Mouse (Mus musculus): ENCODE measurements around the gene Gzmd. TPM values are rescaled to one million over a fixed set of nuclear protein-coding genes. Genes with fewer than 3 reads are reported as not detected.

Gzmd gene
- polyA plus RNA-seq, 1 experiment = 0.12 TPM

GRCm38 (mm10) chr14:56105447-56106180 is 26.8 kb downstream of the Gzmd start:
- H3K36me3 ChIP-seq (ENCODE audit: control insufficient read depth, insufficient read depth) = no peaks in the 10 kb centered on the region
- peaks cover 4% of the 10 kb centered on the region for H3K27me3 ChIP-seq (ENCODE audit: control insufficient read depth, insufficient read depth, insufficient read length)
- no peak overlapping the region for H3K4me3 ChIP-seq (ENCODE audit: insufficient read depth, poor library complexity, severe bottlenecking)
- no peaks in the 10 kb centered on the region for H3K79me3 ChIP-seq (ENCODE audit: low read depth)
- no peaks in the 10 kb centered on the region for H3K79me2 ChIP-seq (ENCODE audit: control insufficient read depth, insufficient read depth)
- TF ChIP-seq USF1 (IDR thresholded peaks at IDR 0.05; ENCODE audit: low read depth) (no peak), CEBPB (IDR thresholded peaks at IDR 0.05; ENCODE audit: low read depth) (no peak), MYOG (IDR thresholded peaks at IDR 0.05; ENCODE audit: control insufficient read depth, extremely low read depth, insufficient read length) (no peak), CTCF (IDR thresholded peaks at IDR 0.05; ENCODE audit: control insufficient read depth, insufficient read depth, insufficient read length) (no peak), MAX (IDR thresholded peaks at IDR 0.05) (no peak), MYOD1 (IDR thresholded peaks at IDR 0.05; ENCODE audit: control insufficient read depth, insufficient read length, low read depth) (no peak), FOSL1 (IDR thresholded peaks at IDR 0.05; ENCODE audit: insufficient read depth, low read length, poor library complexity, severe bottlenecking) (no peak)
- no peak overlapping the region for H3ac ChIP-seq (ENCODE audit: control insufficient read depth, insufficient read length, low read depth)

GRCm38 (mm10) chr14:56105016-56105415 is 27.4 kb downstream of the Gzmd start:
- Histone ChIP-seq H3K4me3 (ENCODE audit: insufficient read depth, poor library complexity, severe bottlenecking) (no peak overlapping the region), H3ac (ENCODE audit: control insufficient read depth, insufficient read length, low read depth) (no peak overlapping the region), H3K27me3 (ENCODE audit: control insufficient read depth, insufficient read depth, insufficient read length) (peaks cover 4% of the 10 kb centered on the region), H3K36me3 (ENCODE audit: control insufficient read depth, insufficient read depth) (no peaks in the 10 kb centered on the region), H3K79me2 (ENCODE audit: control insufficient read depth, insufficient read depth) (no peaks in the 10 kb centered on the region), H3K79me3 (ENCODE audit: low read depth) (no peaks in the 10 kb centered on the region)
- TF ChIP-seq CEBPB (IDR thresholded peaks at IDR 0.05; ENCODE audit: low read depth) (no peak), USF1 (IDR thresholded peaks at IDR 0.05; ENCODE audit: low read depth) (no peak), MAX (IDR thresholded peaks at IDR 0.05) (no peak), FOSL1 (IDR thresholded peaks at IDR 0.05; ENCODE audit: insufficient read depth, low read length, poor library complexity, severe bottlenecking) (no peak), MYOG (IDR thresholded peaks at IDR 0.05; ENCODE audit: control insufficient read depth, extremely low read depth, insufficient read length) (no peak), MYOD1 (IDR thresholded peaks at IDR 0.05; ENCODE audit: control insufficient read depth, insufficient read length, low read depth) (no peak), CTCF (IDR thresholded peaks at IDR 0.05; ENCODE audit: control insufficient read depth, insufficient read depth, insufficient read length) (no peak)

- Histone ChIP-seq H3K36me3 (ENCODE audit: control insufficient read depth, insufficient read depth) (no peaks in the 10 kb centered on the region), H3K4me3 (ENCODE audit: insufficient read depth, poor library complexity, severe bottlenecking) (no peak overlapping the region), H3K27me3 (ENCODE audit: control insufficient read depth, insufficient read depth, insufficient read length) (peaks cover 4% of the 10 kb centered on the region), H3ac (ENCODE audit: control insufficient read depth, insufficient read length, low read depth) (no peak overlapping the region), H3K79me2 (ENCODE audit: control insufficient read depth, insufficient read depth) (no peaks in the 10 kb centered on the region), H3K79me3 (ENCODE audit: low read depth) (no peaks in the 10 kb centered on the region)
- TF ChIP-seq MAX (IDR thresholded peaks at IDR 0.05) = no peak
- no peak for TF ChIP-seq FOSL1 (IDR thresholded peaks at IDR 0.05; ENCODE audit: insufficient read depth, low read length, poor library complexity, severe bottlenecking)
- no peak for TF ChIP-seq USF1 (IDR thresholded peaks at IDR 0.05; ENCODE audit: low read depth)
- TF ChIP-seq MYOG (IDR thresholded peaks at IDR 0.05; ENCODE audit: control insufficient read depth, extremely low read depth, insufficient read length) = no peak
- no peak for TF ChIP-seq CTCF (IDR thresholded peaks at IDR 0.05; ENCODE audit: control insufficient read depth, insufficient read depth, insufficient read length)
- no peak for TF ChIP-seq CEBPB (IDR thresholded peaks at IDR 0.05; ENCODE audit: low read depth)
- TF ChIP-seq MYOD1 (IDR thresholded peaks at IDR 0.05; ENCODE audit: control insufficient read depth, insufficient read length, low read depth) = no peak
These were observed 29.0 kb downstream of the Gzmd start for GRCm38 (mm10) chr14:56103452-56103851.

GRCm38 (mm10) chr14:56102386-56102785 is 30.0 kb downstream of the Gzmd start, which contains the start of gene Ctsg:
Gene Ctsg (minus strand): TSS chr14:56102574.
- Histone ChIP-seq H3K27me3 (ENCODE audit: control insufficient read depth, insufficient read depth, insufficient read length) (peaks cover 4% of the 10 kb centered on the region), H3K79me2 (ENCODE audit: control insufficient read depth, insufficient read depth) (no peaks in the 10 kb centered on the region), H3K79me3 (ENCODE audit: low read depth) (no peaks in the 10 kb centered on the region), H3ac (ENCODE audit: control insufficient read depth, insufficient read length, low read depth) (no peak within 1 kb of the TSS), H3K4me3 (ENCODE audit: insufficient read depth, poor library complexity, severe bottlenecking) (no peak within 1 kb of the TSS), H3K36me3 (ENCODE audit: control insufficient read depth, insufficient read depth) (no peaks in the 10 kb centered on the region)
- no peak for TF ChIP-seq CEBPB (IDR thresholded peaks at IDR 0.05; ENCODE audit: low read depth)
- no peak for TF ChIP-seq USF1 (IDR thresholded peaks at IDR 0.05; ENCODE audit: low read depth)
- no peak for TF ChIP-seq MYOD1 (IDR thresholded peaks at IDR 0.05; ENCODE audit: control insufficient read depth, insufficient read length, low read depth)
- TF ChIP-seq MYOG (IDR thresholded peaks at IDR 0.05; ENCODE audit: control insufficient read depth, extremely low read depth, insufficient read length) = no peak
- no peak for TF ChIP-seq FOSL1 (IDR thresholded peaks at IDR 0.05; ENCODE audit: insufficient read depth, low read length, poor library complexity, severe bottlenecking)
- no peak for TF ChIP-seq CTCF (IDR thresholded peaks at IDR 0.05; ENCODE audit: control insufficient read depth, insufficient read depth, insufficient read length)
- no peak for TF ChIP-seq MAX (IDR thresholded peaks at IDR 0.05)

- Histone ChIP-seq H3K36me3 (ENCODE audit: control insufficient read depth, insufficient read depth) (no peaks in the 10 kb centered on the region), H3ac (ENCODE audit: control insufficient read depth, insufficient read length, low read depth) (no peak overlapping the region), H3K79me3 (ENCODE audit: low read depth) (no peaks in the 10 kb centered on the region), H3K79me2 (ENCODE audit: control insufficient read depth, insufficient read depth) (no peaks in the 10 kb centered on the region), H3K4me3 (ENCODE audit: insufficient read depth, poor library complexity, severe bottlenecking) (no peak overlapping the region), H3K27me3 (ENCODE audit: control insufficient read depth, insufficient read depth, insufficient read length) (no peaks in the 10 kb centered on the region)
- TF ChIP-seq MAX (IDR thresholded peaks at IDR 0.05) (no peak), CTCF (IDR thresholded peaks at IDR 0.05; ENCODE audit: control insufficient read depth, insufficient read depth, insufficient read length) (peak; percentile 41)
These were observed 33.5 kb downstream of the Gzmd start for GRCm38 (mm10) chr14:56098940-56099339.

- no peaks in the 10 kb centered on the region for H3K27me3 ChIP-seq (ENCODE audit: control insufficient read depth, insufficient read depth, insufficient read length)
- no peaks in the 10 kb centered on the region for H3K79me2 ChIP-seq (ENCODE audit: control insufficient read depth, insufficient read depth)
- no peaks in the 10 kb centered on the region for H3K36me3 ChIP-seq (ENCODE audit: control insufficient read depth, insufficient read depth)
- H3ac ChIP-seq (ENCODE audit: control insufficient read depth, insufficient read length, low read depth) = no peak overlapping the region
- TF ChIP-seq USF1 (IDR thresholded peaks at IDR 0.05; ENCODE audit: low read depth) (no peak), FOSL1 (IDR thresholded peaks at IDR 0.05; ENCODE audit: insufficient read depth, low read length, poor library complexity, severe bottlenecking) (no peak), MAX (IDR thresholded peaks at IDR 0.05) (no peak), CEBPB (IDR thresholded peaks at IDR 0.05; ENCODE audit: low read depth) (no peak), MYOD1 (IDR thresholded peaks at IDR 0.05; ENCODE audit: control insufficient read depth, insufficient read length, low read depth) (no peak), CTCF (IDR thresholded peaks at IDR 0.05; ENCODE audit: control insufficient read depth, insufficient read depth, insufficient read length) (no peak), MYOG (IDR thresholded peaks at IDR 0.05; ENCODE audit: control insufficient read depth, extremely low read depth, insufficient read length) (no peak)
- H3K4me3 ChIP-seq (ENCODE audit: insufficient read depth, poor library complexity, severe bottlenecking) = no peak overlapping the region
- no peaks in the 10 kb centered on the region for H3K79me3 ChIP-seq (ENCODE audit: low read depth)
These were observed 34.8 kb downstream of the Gzmd start for GRCm38 (mm10) chr14:56097597-56097996.

All from C2C12 (cell line).